Mouse (Mus musculus) ovary, adult 18-20 months (tissue): ENCODE results near the gene Sstr3.

Source experiments
- DNase-seq: peaks from one replicate; pipeline ENCODE4 v3.0.0; 2022; ENCODE audit warnings: low spot score, mixed read lengths

Sstr3 gene

GRCm38 (mm10) chr15:78530671-78531450 is 13.6 kb downstream of the Sstr3 start, which contains the start of gene C1qtnf6:
Gene C1qtnf6 (minus strand): TSS chr15:78531416.
- DNase-seq: peak; percentile 74

GRCm38 (mm10) chr15:78530141-78530540 is 14.3 kb downstream of the Sstr3 start:
- DNase-seq: no peak

GRCm38 (mm10) chr15:78529428-78529990 is 15.0 kb downstream of the Sstr3 start:
- peak; percentile 74 for DNase-seq

GRCm38 (mm10) chr15:78528726-78529411 is 15.6 kb downstream of the Sstr3 start:
- DNase-seq: no peak

GRCm38 (mm10) chr15:78527973-78528372 is 16.5 kb downstream of the Sstr3 start:
- no peak for DNase-seq

GRCm38 (mm10) chr15:78524163-78524562 is 20.3 kb downstream of the Sstr3 start:
- DNase-seq: no peak

- no peak for DNase-seq
Measured at GRCm38 (mm10) chr15:78521892-78522291, 22.6 kb downstream of the Sstr3 start.

- DNase-seq: no peak
Measured at GRCm38 (mm10) chr15:78521331-78521730, 23.2 kb downstream of the Sstr3 start.

- no peak for DNase-seq
Measured at GRCm38 (mm10) chr15:78520112-78520715, 24.3 kb downstream of the Sstr3 start.

- DNase-seq: no peak
Measured at GRCm38 (mm10) chr15:78518221-78518620, 26.3 kb downstream of the Sstr3 start.

- no peak for DNase-seq
Measured at GRCm38 (mm10) chr15:78515759-78516158, 28.7 kb downstream of the Sstr3 start.

- DNase-seq: peak; percentile 29
Measured at GRCm38 (mm10) chr15:78514393-78515146, 29.9 kb downstream of the Sstr3 start.

GRCm38 (mm10) chr15:78513019-78513418 is 31.5 kb downstream of the Sstr3 start:
- no peak for DNase-seq

GRCm38 (mm10) chr15:78511951-78512350 is 32.5 kb downstream of the Sstr3 start:
- DNase-seq: no peak

GRCm38 (mm10) chr15:78510736-78511135 is 33.7 kb downstream of the Sstr3 start:
- no peak for DNase-seq

- DNase-seq: no peak
Measured at GRCm38 (mm10) chr15:78510121-78510576, 34.3 kb downstream of the Sstr3 start.

GRCm38 (mm10) chr15:78509297-78509899 is 35.1 kb downstream of the Sstr3 start:
- no peak for DNase-seq

GRCm38 (mm10) chr15:78508443-78508842 is 36.0 kb downstream of the Sstr3 start:
- DNase-seq: no peak

- DNase-seq: no peak
Measured at GRCm38 (mm10) chr15:78505541-78505940, 38.9 kb downstream of the Sstr3 start.

GRCm38 (mm10) chr15:78504816-78505215 is 39.7 kb downstream of the Sstr3 start:
- no peak for DNase-seq

GRCm38 (mm10) chr15:78504013-78504412 is 40.5 kb downstream of the Sstr3 start:
- no peak for DNase-seq
